Mouse (Mus musculus) hindbrain, embryonic 15.5 days (tissue): ENCODE measurements around the gene Pard6a. TPM values are rescaled to one million over a fixed set of nuclear protein-coding genes. Genes with fewer than 3 reads are reported as not detected.

Experiments used
- ATAC-seq: fragments of 200-750 bp; cut with Nextera tagmentation; 2 replicates; pipeline ENCODE4 v1.8.0; 2017; ENCODE audit warnings: low read depth, moderate number of reproducible peaks, moderate TSS enrichment; ENCODE audit not compliant: low FRiP score
- H3K27ac ChIP-seq: fragments of 300-500 bp; sonication (generic); replicated peaks from 2 replicates; pipeline ENCODE4 v1.5.1; 2015; ENCODE audit warnings: mild to moderate bottlenecking, inconsistent platforms
- H3K27me3 ChIP-seq: fragments of 300-500 bp; sonication (generic); 2 replicates; pipeline ENCODE4 v1.6.1; 2015; ENCODE audit warnings: control low read depth, inconsistent platforms
- H3K36me3 ChIP-seq: fragments of 300-500 bp; sonication (generic); 2 replicates; pipeline ENCODE4 v1.6.1; 2015; ENCODE audit warnings: control low read depth, inconsistent platforms
- H3K4me1 ChIP-seq: fragments of 300-500 bp; sonication (generic); replicated peaks from 2 replicates; pipeline ENCODE4 v1.6.1; 2015; ENCODE audit warnings: control low read depth, inconsistent platforms
- H3K4me2 ChIP-seq: fragments of 300-500 bp; sonication (generic); 2 replicates; pipeline ENCODE4 v1.6.1; 2015; ENCODE audit warnings: moderate library complexity, mild to moderate bottlenecking, inconsistent platforms
- H3K4me3 ChIP-seq: fragments of 300-500 bp; sonication (generic); 2 replicates; pipeline ENCODE4 v1.5.1; 2015; ENCODE audit warnings: mild to moderate bottlenecking, inconsistent platforms
- H3K9ac ChIP-seq: fragments of 300-500 bp; sonication (generic); 2 replicates; pipeline ENCODE4 v1.6.1; 2015; ENCODE audit warnings: inconsistent platforms
- H3K9me3 ChIP-seq: fragments of 300-500 bp; sonication (generic); 2 replicates; pipeline ENCODE4 v1.6.1; 2016; ENCODE audit warnings: control low read depth, inconsistent platforms
- WGBS: fragments of 180-500 bp; shearing (Covaris S2); methylation state at CpG from one replicate; pipeline ENCODE4 v1.1.7; 2015; 5-methylcytosine and 5-hydroxymethylcytosine counted together
- polyA plus RNA-seq: library from polyadenylated mRNA; unstranded; fragments of >200 nt; fragmentation: Nextera tagmentation; extraction: Ambion mirVana; gene quantifications from 2 replicates; pipeline ENCODE4 v1.2.1, GENCODE M21; 2015

Gene Pard6a
- polyA plus RNA-seq, 1 experiment from 2014 or later = 55.1 TPM

DNA sequence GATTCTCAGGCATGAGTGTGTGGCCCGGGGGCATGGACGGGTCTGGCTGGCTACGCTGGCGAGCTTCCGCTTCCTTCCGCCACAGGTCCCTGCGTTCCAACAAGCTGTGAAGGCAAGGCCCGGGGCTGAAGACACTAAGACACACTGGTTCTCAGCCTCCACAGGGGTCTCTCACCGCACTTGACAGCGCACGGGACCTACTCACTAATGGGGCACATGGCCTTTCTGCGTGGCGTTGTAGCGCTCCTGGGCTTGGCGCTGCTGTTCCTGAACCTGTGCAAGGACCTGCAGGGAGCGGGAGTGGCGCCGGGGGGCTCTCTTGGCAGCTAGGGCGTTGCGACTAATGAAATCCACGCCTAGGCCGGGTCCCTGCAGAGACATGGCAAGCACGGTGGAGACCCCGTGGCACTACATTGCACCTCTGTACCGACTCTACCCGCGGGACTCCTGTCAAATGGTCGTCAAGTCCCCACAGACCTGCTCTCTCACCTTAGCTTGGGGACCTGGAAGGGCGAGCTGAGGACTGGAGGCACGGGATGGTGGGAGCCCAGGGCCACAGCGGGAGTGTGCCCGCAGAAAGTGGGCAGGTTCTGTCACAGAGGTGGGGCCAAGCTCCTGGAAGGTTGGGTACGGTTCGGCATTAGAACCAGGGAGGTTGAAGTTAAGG, 3.3 kb downstream of the Pard6a start:
- no peak overlapping the region for H3K4me3 ChIP-seq
- ATAC-seq = no peak
- no peak overlapping the region for H3K9ac ChIP-seq
- no peak overlapping the region for H3K4me2 ChIP-seq
- H3K36me3 ChIP-seq = peaks cover 10% of the 10 kb centered on the region
- 92% methylated on average over 34 of the region's 34 CpGs for WGBS
- H3K27ac ChIP-seq = no peak overlapping the region
- H3K27me3 ChIP-seq = no peaks in the 10 kb centered on the region
- H3K4me1 ChIP-seq = peaks cover 49% of the 10 kb centered on the region
- H3K9me3 ChIP-seq = no peaks in the 10 kb centered on the region

DNA sequence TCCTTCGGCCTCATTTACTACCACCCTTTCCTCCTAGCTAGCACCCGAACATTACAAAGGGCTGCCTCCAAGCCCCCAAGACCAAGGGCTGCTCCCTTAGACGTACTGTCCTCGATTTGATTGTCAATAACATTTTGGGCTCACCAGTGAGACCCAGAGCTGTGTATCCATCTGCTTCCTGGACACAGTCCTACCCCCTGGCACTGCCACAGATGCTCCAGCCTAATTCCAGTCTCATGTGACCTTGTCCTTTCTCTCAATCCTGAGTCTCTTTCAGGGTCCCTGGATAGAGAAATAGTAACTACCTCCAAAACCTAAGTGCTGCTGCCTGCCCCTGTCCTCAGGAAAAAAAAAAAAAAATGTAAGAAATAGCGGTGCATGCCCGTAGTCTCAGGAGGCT, 4.0 kb downstream of the Pard6a start:
- no peak overlapping the region for H3K9ac ChIP-seq
- H3K27me3 ChIP-seq = no peaks in the 10 kb centered on the region
- ATAC-seq = no peak
- WGBS = 92% methylated on average over 6 of the region's 6 CpGs
- no peaks in the 10 kb centered on the region for H3K9me3 ChIP-seq
- peaks cover 10% of the 10 kb centered on the region for H3K36me3 ChIP-seq
- H3K27ac ChIP-seq = no peak overlapping the region
- H3K4me1 ChIP-seq = peaks cover 42% of the 10 kb centered on the region
- no peak overlapping the region for H3K4me3 ChIP-seq
- H3K4me2 ChIP-seq = no peak overlapping the region

DNA sequence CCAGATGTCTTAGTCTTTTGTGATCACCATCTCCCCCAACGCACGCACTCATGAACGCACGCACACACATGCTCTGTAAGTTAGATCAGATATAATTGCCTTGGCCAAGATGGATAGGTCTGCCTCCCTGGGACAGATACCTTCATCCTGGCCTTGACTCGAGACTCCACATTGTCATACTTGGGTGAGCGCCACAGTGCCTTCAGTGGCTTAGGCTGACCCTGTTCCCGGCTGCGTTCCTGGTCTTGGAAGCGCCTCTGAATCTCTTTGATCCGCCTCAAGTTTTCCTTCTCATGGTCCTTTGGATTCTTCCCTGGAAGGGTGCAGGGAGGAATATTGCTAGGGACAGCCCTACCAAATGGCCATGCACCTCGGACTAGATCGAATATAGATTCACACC, 5.5 kb downstream of the Pard6a start:
- Histone ChIP-seq H3K36me3 (peaks cover 10% of the 10 kb centered on the region), H3K27ac (no peak overlapping the region), H3K4me2 (peak overlapping the region; percentile 98), H3K4me1 (peaks cover 36% of the 10 kb centered on the region), H3K27me3 (no peaks in the 10 kb centered on the region), H3K9ac (no peak overlapping the region), H3K9me3 (no peaks in the 10 kb centered on the region), H3K4me3 (peak overlapping the region; percentile 77; the same call in 1 of the 2 replicates)
- WGBS = 75% methylated on average over 12 of the region's 12 CpGs
- no peak for ATAC-seq

DNA sequence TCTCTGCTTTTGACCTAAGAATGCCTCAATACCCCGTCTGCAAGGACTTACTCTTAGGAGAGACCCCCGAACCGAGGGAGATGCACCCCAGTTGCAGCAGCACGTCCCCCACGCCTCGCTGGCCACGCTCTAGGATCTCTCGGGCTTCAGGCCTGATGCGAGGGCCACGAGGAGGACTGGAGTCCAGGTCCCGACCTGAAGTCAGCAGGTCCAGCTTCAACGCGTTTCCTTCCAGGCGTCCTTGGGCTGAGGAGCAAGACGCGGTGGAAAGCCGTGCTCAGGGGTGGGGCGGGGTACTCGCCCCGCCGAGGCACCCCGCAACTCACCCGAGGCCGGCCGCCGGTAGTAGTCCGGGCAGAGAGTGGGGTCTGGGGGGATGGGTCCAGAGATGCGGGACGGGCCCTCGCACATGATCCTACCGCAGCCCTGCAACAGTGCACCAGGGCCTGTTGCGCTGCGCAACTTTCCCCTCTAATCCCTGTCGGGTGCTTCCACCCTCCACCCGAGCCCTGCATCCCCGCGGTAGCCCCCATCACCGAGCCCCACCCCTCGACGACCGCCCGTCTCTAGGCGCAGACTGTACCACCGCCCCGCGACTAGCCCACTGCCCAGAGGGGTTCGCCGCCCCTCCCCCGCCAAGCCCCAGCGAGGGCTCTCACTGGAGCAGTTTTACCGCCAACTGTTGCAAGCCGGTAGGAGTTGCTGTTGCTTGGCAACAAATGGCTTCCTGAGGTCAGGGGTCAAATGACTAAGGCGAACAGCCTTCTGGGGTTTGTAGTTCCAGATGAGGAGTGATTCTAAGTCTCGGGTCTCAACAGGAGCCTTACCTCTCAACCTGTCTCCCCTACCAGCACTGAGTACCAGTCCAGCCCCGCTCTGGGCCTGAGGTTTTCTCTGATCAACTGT, 6.8 kb downstream of the Pard6a start, which contains the start of the genes 4933405L10Rik and Enkd1:
Gene 4933405L10Rik, plus strand, starts transcription at position 158 of the 906 bp plus-strand sequence.
Gene Enkd1, minus strand, starts transcription at position 713 of the 906 bp plus-strand sequence.
- peak; percentile 83 for ATAC-seq

DNA sequence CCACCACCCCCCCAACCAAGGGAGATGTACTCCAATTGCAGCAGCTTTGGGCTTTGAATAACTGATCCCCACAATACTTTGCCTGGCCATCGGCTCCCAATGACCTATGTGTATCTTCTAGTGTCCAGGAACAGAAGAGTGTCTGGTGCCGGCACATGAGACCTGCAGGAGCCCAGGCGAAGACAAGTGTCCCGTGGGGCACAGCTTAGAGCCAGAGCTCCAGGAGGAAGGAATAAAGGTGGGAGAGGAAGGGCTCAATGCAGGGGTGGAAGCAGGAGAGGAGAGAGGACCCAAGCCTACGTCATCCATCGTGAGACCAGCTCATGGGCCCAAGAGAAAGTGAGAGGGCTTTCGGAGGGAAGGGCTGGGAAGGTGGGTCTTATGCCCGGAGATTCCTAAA, 7.7 kb downstream of the Pard6a start:
- peaks cover 4% of the 10 kb centered on the region; the same call in 1 of the 2 replicates for H3K36me3 ChIP-seq
- H3K4me1 ChIP-seq = peaks cover 18% of the 10 kb centered on the region
- no peaks in the 10 kb centered on the region for H3K27me3 ChIP-seq
- 93% methylated on average over 8 of the region's 8 CpGs for WGBS
- H3K9me3 ChIP-seq = no peaks in the 10 kb centered on the region
- ATAC-seq = no peak
- H3K9ac ChIP-seq = no peak overlapping the region
- no peak overlapping the region for H3K4me2 ChIP-seq
- no peak overlapping the region for H3K4me3 ChIP-seq
- H3K27ac ChIP-seq = no peak overlapping the region

More for the DNA sequence above, 6.8 kb downstream of the Pard6a start, which contains the start of the genes 4933405L10Rik and Enkd1:
- H3K36me3 ChIP-seq = peaks cover 10% of the 10 kb centered on the region
- no peaks in the 10 kb centered on the region for H3K27me3 ChIP-seq
- under 1% methylated on average over 55 of the region's 55 CpGs for WGBS
- peak within 1 kb of the TSS; percentile 54 for H3K9ac ChIP-seq
- peak within 1 kb of the TSS; percentile 98 for H3K4me2 ChIP-seq
- H3K27ac ChIP-seq = 0 out of 2 replicates have a peak within 1 kb of the TSS, but pooled peaks have one; percentile 7
- H3K4me1 ChIP-seq = peaks cover 25% of the 10 kb centered on the region
- no peaks in the 10 kb centered on the region for H3K9me3 ChIP-seq
- H3K4me3 ChIP-seq = peak within 1 kb of the TSS; percentile 77

DNA sequence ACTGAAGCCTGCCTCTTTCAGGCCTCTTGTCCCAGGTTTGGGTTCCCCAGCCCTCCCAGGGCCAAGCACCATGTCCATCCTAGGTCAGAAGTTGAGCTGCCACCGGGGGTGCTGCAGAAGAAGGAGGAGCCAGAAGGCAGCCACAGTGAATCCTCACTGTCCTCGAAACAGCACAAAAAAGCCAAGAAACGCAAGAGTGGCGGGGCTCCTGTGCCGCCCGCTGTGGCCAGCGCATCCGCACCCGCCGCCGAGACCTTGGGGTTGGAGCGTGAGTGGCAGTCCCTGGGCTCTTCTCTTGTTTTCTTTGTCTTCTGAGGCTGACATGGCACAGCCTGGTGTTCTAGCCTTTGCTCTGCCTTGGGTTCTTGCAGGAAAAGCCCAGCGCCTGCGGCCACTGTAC, 8.4 kb downstream of the Pard6a start:
- H3K9ac ChIP-seq = no peak overlapping the region
- no peak overlapping the region for H3K27ac ChIP-seq
- ATAC-seq = no peak
- H3K9me3 ChIP-seq = no peaks in the 10 kb centered on the region
- peaks cover 2% of the 10 kb centered on the region; the same call in 1 of the 2 replicates for H3K36me3 ChIP-seq
- no peak overlapping the region for H3K4me3 ChIP-seq
- 80% methylated on average over 14 of the region's 14 CpGs for WGBS
- H3K27me3 ChIP-seq = no peaks in the 10 kb centered on the region
- no peak overlapping the region for H3K4me2 ChIP-seq
- H3K4me1 ChIP-seq = peaks cover 18% of the 10 kb centered on the region

DNA sequence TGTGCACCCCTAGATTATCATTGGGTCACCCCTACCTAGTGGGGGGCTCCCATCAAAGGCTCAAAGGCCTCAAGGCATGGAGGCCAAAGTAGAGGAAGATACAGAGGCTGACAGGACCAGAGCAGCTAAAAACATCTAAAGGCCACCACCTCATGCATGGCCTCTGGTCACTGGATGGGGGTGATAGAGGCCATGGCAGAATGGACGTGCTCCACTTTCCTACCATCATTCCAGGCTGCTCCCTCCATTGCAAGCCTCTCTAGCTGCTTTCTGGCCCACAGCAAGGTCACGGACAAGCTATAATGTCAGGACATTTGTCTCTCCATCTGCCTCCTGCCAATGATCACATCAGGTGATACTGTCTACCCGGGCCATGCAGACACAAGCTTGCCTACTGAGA, 11.3 kb downstream of the Pard6a start:
- H3K9me3 ChIP-seq = no peaks in the 10 kb centered on the region
- H3K4me2 ChIP-seq = no peak overlapping the region
- peaks cover 11% of the 10 kb centered on the region for H3K36me3 ChIP-seq
- 91% methylated on average over 3 of the region's 3 CpGs for WGBS
- no peak overlapping the region for H3K27ac ChIP-seq
- peaks cover 7% of the 10 kb centered on the region for H3K4me1 ChIP-seq
- no peak overlapping the region for H3K4me3 ChIP-seq
- ATAC-seq = no peak
- H3K9ac ChIP-seq = no peak overlapping the region
- no peaks in the 10 kb centered on the region for H3K27me3 ChIP-seq

DNA sequence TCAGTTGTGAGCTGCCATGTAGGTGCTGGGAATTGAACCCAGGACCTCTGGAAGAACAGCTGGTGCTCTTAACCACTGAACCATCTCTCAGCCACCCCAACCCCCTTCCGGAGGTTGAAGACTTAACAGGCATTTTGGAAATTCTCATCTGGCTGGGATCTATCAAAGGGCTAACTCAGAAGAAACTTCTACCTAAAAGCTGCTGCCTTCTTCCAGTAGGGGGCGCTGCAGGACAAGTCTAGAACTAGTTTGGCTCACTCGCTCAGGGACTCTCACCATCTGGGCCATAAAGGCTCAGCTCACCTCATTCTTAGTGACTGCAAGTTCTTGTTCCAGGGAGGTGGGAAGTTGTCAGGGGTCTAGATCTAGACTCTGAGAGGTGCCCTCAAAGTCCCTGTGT, 13.2 kb downstream of the Pard6a start:
- Histone ChIP-seq H3K27me3 (no peaks in the 10 kb centered on the region), H3K9me3 (no peaks in the 10 kb centered on the region), H3K4me3 (no peak overlapping the region), H3K4me1 (no peaks in the 10 kb centered on the region), H3K36me3 (peaks cover 12% of the 10 kb centered on the region), H3K4me2 (no peak overlapping the region), H3K27ac (no peak overlapping the region), H3K9ac (no peak overlapping the region)
- ATAC-seq = no peak; the same call in 1 of the 2 replicates
- WGBS = 9% methylated on average over 3 of the region's 3 CpGs

DNA sequence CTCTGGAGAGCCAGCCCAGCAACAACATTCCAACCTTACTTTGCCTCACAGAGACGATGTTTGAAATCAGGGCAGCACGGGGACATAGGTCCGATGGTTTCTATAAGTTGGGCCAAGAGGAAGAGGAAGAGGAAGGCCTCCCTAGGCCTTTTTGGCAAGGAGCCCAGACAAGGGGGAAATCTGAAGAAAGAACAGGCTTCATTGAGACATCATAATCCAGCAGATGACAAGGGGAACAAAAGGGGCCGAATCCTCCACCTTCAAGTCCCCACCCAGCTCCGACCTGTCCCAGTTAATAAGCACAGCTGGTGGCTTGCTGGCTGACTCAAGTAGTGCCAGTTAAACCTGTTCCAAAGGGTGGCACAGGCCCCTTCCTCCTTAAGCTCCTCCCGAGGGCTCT, 14.1 kb downstream of the Pard6a start:
- 70% methylated on average over 6 of the region's 6 CpGs for WGBS
- Histone ChIP-seq H3K27ac (no peak overlapping the region), H3K9me3 (no peaks in the 10 kb centered on the region), H3K4me1 (no peaks in the 10 kb centered on the region), H3K36me3 (peaks cover 12% of the 10 kb centered on the region), H3K4me3 (no peak overlapping the region), H3K27me3 (no peaks in the 10 kb centered on the region), H3K9ac (no peak overlapping the region), H3K4me2 (no peak overlapping the region)
- ATAC-seq = no peak

DNA sequence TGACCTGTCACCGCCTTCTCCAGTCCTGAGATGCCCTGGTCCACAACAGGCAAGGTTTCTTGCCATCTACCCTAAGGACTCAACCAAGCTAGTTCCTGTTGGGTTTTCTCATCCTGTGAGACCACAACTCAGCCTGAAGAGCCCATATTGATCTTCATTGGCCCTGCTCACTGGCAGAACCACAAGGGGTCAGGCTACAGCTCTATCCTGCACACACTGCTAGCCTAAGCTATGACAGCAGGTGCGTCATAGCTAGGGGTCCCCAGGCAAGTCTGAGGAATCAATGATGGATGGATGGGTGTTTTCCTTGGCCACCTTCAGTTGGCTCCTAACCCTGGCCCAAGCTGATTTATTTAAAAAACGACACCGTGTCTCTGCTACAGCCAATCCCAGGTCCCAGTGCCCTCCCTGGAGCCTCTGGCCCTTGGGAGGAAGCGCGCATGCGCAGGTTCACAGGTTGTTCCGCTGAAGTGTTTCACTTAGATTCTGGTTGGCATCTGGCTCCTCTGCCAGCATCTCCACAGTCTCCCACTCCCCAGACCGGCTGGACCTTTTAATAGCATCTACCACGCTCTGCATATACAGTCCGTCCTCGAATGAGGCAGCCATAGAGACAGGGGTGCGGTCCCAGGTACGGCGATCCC, 15.5 kb downstream of the Pard6a start:
- Histone ChIP-seq H3K4me3 (no peak overlapping the region), H3K4me1 (no peaks in the 10 kb centered on the region), H3K4me2 (no peak overlapping the region), H3K9me3 (no peaks in the 10 kb centered on the region), H3K9ac (no peak overlapping the region), H3K36me3 (peaks cover 16% of the 10 kb centered on the region), H3K27me3 (no peaks in the 10 kb centered on the region), H3K27ac (no peak overlapping the region)
- no peak for ATAC-seq
- 93% methylated on average over 15 of the region's 15 CpGs for WGBS

DNA sequence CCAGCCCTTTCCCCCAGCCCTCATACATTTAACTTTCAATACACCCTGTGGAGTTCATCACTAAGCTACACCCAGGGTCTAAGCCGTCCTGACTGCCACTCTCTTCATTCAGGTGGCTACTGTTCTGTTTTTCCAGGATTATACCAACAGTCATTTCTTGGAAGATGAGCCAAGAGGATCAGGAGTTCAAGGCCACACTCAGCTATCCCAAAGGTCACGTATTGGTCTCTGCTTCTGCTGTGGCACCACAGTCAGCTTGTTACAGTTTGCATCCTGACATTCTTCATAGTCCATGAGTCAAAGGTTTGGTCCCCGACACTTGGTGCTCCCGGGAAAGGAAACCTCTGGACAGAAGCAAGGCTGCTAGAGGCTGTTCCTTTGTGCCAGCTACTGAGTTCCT, 18.7 kb downstream of the Pard6a start:
- Histone ChIP-seq H3K9me3 (no peaks in the 10 kb centered on the region), H3K4me1 (no peaks in the 10 kb centered on the region), H3K36me3 (peaks cover 31% of the 10 kb centered on the region), H3K27me3 (no peaks in the 10 kb centered on the region), H3K9ac (no peak overlapping the region), H3K4me2 (no peak overlapping the region), H3K27ac (no peak overlapping the region), H3K4me3 (no peak overlapping the region)
- WGBS = 87% methylated on average over 4 of the region's 4 CpGs
- no peak for ATAC-seq

DNA sequence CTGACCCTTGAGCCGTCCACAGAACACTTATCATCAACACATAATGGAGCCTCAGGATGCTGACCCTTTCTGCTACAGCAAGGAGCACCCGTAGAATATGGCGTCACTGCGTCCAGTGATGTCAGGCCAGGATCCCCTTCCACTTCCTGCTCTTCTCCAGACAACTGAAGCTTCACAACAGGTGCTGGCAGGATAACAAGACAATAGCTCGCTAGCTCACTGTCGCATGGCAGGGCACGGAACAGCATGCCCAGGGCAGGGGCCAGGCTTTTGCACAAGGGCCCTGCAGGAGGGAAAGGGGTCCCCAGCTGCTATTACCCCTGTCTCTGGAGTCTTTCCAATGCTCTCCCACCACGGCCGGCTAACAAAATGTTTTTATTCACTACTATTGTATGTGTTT, 21.9 kb downstream of the Pard6a start:
- H3K4me2 ChIP-seq = no peak overlapping the region
- no peaks in the 10 kb centered on the region for H3K27me3 ChIP-seq
- no peak for ATAC-seq
- no peak overlapping the region for H3K4me3 ChIP-seq
- no peaks in the 10 kb centered on the region for H3K9me3 ChIP-seq
- peaks cover 37% of the 10 kb centered on the region for H3K36me3 ChIP-seq
- WGBS = 85% methylated on average over 9 of the region's 9 CpGs
- H3K27ac ChIP-seq = no peak overlapping the region
- no peak overlapping the region for H3K9ac ChIP-seq
- no peaks in the 10 kb centered on the region for H3K4me1 ChIP-seq
